Mouse (Mus musculus) lung, postnatal 0 days (tissue): ENCODE measurements around the gene Aldh3a2.

ENCODE experiments used
- CTCF ChIP-seq: IDR thresholded peaks from 2 replicates; pipeline ENCODE4 v1.5.1; 2016; ENCODE audit warnings: antibody characterized with exemption, mild to moderate bottlenecking
- EP300 ChIP-seq: IDR thresholded peaks from 2 replicates; pipeline ENCODE4 v1.6.1; 2016; ENCODE audit warnings: antibody characterized with exemption, mild to moderate bottlenecking, control low read depth

DNA sequence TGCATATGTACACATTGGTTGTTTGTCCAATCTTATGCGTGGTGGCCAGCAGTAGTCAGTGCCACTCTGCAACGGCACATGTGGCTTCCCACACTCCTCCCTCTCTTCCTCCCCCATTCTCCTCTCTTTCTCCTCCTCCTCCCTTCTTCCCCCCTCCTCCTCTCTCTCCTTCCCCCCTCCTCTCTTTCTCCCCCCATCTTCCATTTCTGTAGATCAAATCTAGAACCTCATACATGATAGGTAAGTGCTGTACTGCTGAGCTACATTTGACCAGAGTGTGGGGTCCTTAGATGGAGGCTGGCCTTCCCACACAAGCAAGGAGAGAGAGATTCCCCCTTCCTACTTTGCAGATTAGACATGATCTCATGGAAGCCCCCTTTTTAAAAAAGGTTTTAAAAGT is 74.5 kb downstream of the Aldh3a2 start:
- TF ChIP-seq CTCF (no peak), EP300 (no peak)
